Mouse (Mus musculus) MEL (cell line): ENCODE measurements at regions not wholly inside any gene's neighbourhood (a gene's known extent, or its start where the extent isn't known, plus 50 kb on each side); places are given as distances from the start of the nearest gene placed in this dataset.

Source experiments
- DNase-seq: peaks from one replicate; pipeline ENCODE4 v3.0.0; 2011; ENCODE audit warnings: low read depth, low spot score
- H3K27ac ChIP-seq: 2 replicates; pipeline ENCODE4 v1.5.1; 2012; ENCODE audit warnings: low read depth, mild to moderate bottlenecking, control low read depth, low read length, moderate library complexity; ENCODE audit not compliant: control insufficient read depth
- H3K27me3 ChIP-seq, 2 experiments: fragments of 150-350 bp in 1 of 2; sonication (generic) in 1 of 2; 2 replicates each; pipeline ENCODE4 v1.6.1; 2012; ENCODE audit warnings: low read length in 2 of 2, mild to moderate bottlenecking in 2 of 2, improper control_type of control experiment in 1 of 2, moderate library complexity in 1 of 2; ENCODE audit not compliant: insufficient read depth in 2 of 2, control insufficient read depth in 1 of 2
- H3K36me3 ChIP-seq, 2 experiments: 2 replicates each; pipeline ENCODE4 v1.6.1; 2012 to 2014; ENCODE audit warnings: low read length in 2 of 2, improper control_type of control experiment in 1 of 2, inconsistent platforms in 1 of 2, mild to moderate bottlenecking in 1 of 2; ENCODE audit not compliant: insufficient read depth in 2 of 2, control insufficient read depth in 1 of 2
- H3K4me1 ChIP-seq, 2 experiments: fragments of 150-350 bp in 1 of 2; sonication (generic) in 1 of 2; 2 replicates each; pipeline ENCODE4 v1.6.1; 2012; ENCODE audit warnings: low read length in 2 of 2, improper control_type of control experiment in 1 of 2, mild to moderate bottlenecking in 1 of 2; ENCODE audit not compliant: insufficient read depth in 2 of 2, control insufficient read depth in 1 of 2
- H3K4me3 ChIP-seq, 2 experiments: fragments of 150-350 bp in 1 of 2; sonication (generic) in 1 of 2; 2 replicates each; pipeline ENCODE4 v1.5.1; 2012; ENCODE audit warnings: low read depth in 2 of 2, low read length in 2 of 2, mild to moderate bottlenecking in 2 of 2, moderate library complexity in 2 of 2, control low read depth in 1 of 2, improper control_type of control experiment in 1 of 2; ENCODE audit not compliant: control insufficient read depth in 1 of 2, insufficient read depth in 1 of 2
- H3K79me2 ChIP-seq: 2 replicates; pipeline ENCODE4 v1.6.1; 2012; ENCODE audit warnings: mild to moderate bottlenecking, low read length, moderate library complexity; ENCODE audit not compliant: control insufficient read depth, poor library complexity, insufficient read depth
- H3K9ac ChIP-seq: 2 replicates; pipeline ENCODE4 v1.6.1; 2012; ENCODE audit warnings: low read depth, mild to moderate bottlenecking, control low read depth, low read length, moderate library complexity; ENCODE audit not compliant: control insufficient read depth, poor library complexity, severe bottlenecking
- H3K9me3 ChIP-seq: fragments of 150-350 bp; sonication (generic); replicated peaks from 2 replicates; pipeline ENCODE4 v1.6.1; 2012; ENCODE audit warnings: mild to moderate bottlenecking, low read length, improper control_type of control experiment, moderate library complexity; ENCODE audit not compliant: insufficient read depth
- BHLHE40 ChIP-seq: IDR thresholded peaks from 2 replicates; pipeline ENCODE4 v1.6.1; 2012; ENCODE audit warnings: low read depth, mild to moderate bottlenecking, inconsistent platforms, low read length, improper control_type of control experiment, borderline replicate concordance
- E2F4 ChIP-seq: IDR thresholded peaks from 2 replicates; pipeline ENCODE4 v1.6.1; 2011; ENCODE audit warnings: low read depth, low read length, improper control_type of control experiment, borderline replicate concordance
- ELF1 ChIP-seq: IDR thresholded peaks from 2 replicates; pipeline ENCODE4 v1.6.1; 2014; ENCODE audit warnings: low read depth, mild to moderate bottlenecking, inconsistent platforms, low read length, improper control_type of control experiment, moderate library complexity
- EP300 ChIP-seq, 2 experiments: IDR thresholded peaks; 2 replicates each; pipeline ENCODE4 v1.6.1; 2011; ENCODE audit warnings: improper control_type of control experiment in 2 of 2, low read length in 2 of 2, low read depth in 1 of 2, mild to moderate bottlenecking in 1 of 2
- GATA1 ChIP-seq: IDR thresholded peaks from 2 replicates; pipeline ENCODE4 v1.6.1; 2011; ENCODE audit warnings: low read depth, low read length, improper control_type of control experiment
- JUND ChIP-seq: IDR thresholded peaks from 2 replicates; pipeline ENCODE4 v1.6.1; 2011; ENCODE audit warnings: low read depth, mild to moderate bottlenecking, improper control_type of control experiment, low read length
- MEF2A ChIP-seq: IDR thresholded peaks from 2 replicates; pipeline ENCODE4 v1.6.1; 2014; ENCODE audit warnings: low read depth, mild to moderate bottlenecking, inconsistent platforms, low read length, improper control_type of control experiment; ENCODE audit not compliant: poor library complexity, insufficient replicate concordance, severe bottlenecking; ENCODE audit errors: extremely low read depth
- MXI1 ChIP-seq: IDR thresholded peaks from 2 replicates; pipeline ENCODE4 v1.6.1; 2011; ENCODE audit warnings: mild to moderate bottlenecking, low read depth, low read length, improper control_type of control experiment
- MYB ChIP-seq: IDR thresholded peaks from 2 replicates; pipeline ENCODE4 v1.6.1; 2011; ENCODE audit warnings: mild to moderate bottlenecking, low read depth, low read length, improper control_type of control experiment
- MYC ChIP-seq: IDR thresholded peaks from 2 replicates; pipeline ENCODE4 v1.6.1; 2011; ENCODE audit warnings: low read depth, mild to moderate bottlenecking, low read length, improper control_type of control experiment, moderate library complexity
- NRF1 ChIP-seq: IDR thresholded peaks from 2 replicates; pipeline ENCODE4 v1.6.1; 2014; ENCODE audit warnings: low read depth, mild to moderate bottlenecking, inconsistent platforms, low read length, improper control_type of control experiment, moderate library complexity; ENCODE audit not compliant: poor library complexity, insufficient read depth, severe bottlenecking
- POLR2AphosphoS2 ChIP-seq: IDR thresholded peaks from 2 replicates; pipeline ENCODE4 v1.6.1; 2011; ENCODE audit warnings: low read length, improper control_type of control experiment
- POLR2AphosphoS5 ChIP-seq: IDR thresholded peaks from 2 replicates; pipeline ENCODE4 v1.6.1; 2012; ENCODE audit warnings: low read depth, borderline replicate concordance, mild to moderate bottlenecking, inconsistent platforms, low read length, moderate library complexity, mixed read lengths
- RAD21 ChIP-seq: IDR thresholded peaks from 2 replicates; pipeline ENCODE4 v1.6.1; 2011; ENCODE audit warnings: mild to moderate bottlenecking, low read depth, low read length, improper control_type of control experiment
- SIN3A ChIP-seq: IDR thresholded peaks from 2 replicates; pipeline ENCODE4 v1.6.1; 2012; ENCODE audit warnings: low read length, improper control_type of control experiment, inconsistent platforms
- SMC3 ChIP-seq: IDR thresholded peaks from 2 replicates; pipeline ENCODE4 v1.6.1; 2011; ENCODE audit warnings: low read depth, low read length, improper control_type of control experiment
- TAL1 ChIP-seq: IDR thresholded peaks from 2 replicates; pipeline ENCODE4 v1.6.1; 2012; ENCODE audit warnings: mild to moderate bottlenecking, inconsistent platforms, low read length, moderate library complexity, mixed read lengths
- TCF12 ChIP-seq: IDR thresholded peaks from 2 replicates; pipeline ENCODE4 v1.6.1; 2014; ENCODE audit warnings: low read depth, mild to moderate bottlenecking, inconsistent platforms, low read length, improper control_type of control experiment, moderate library complexity
- UBTF ChIP-seq: IDR thresholded peaks from 2 replicates; pipeline ENCODE4 v1.6.1; 2012; ENCODE audit warnings: low read depth, mild to moderate bottlenecking, inconsistent platforms, low read length, improper control_type of control experiment, moderate library complexity, borderline replicate concordance; ENCODE audit not compliant: insufficient read depth
- USF1 ChIP-seq: IDR thresholded peaks from 2 replicates; pipeline ENCODE4 v1.6.1; 2014; ENCODE audit warnings: low read depth, mild to moderate bottlenecking, inconsistent platforms, low read length, improper control_type of control experiment, moderate library complexity
- USF2 ChIP-seq, 2 experiments: IDR thresholded peaks; 2 replicates each; pipeline ENCODE4 v1.6.1; 2011 to 2012; ENCODE audit warnings: improper control_type of control experiment in 2 of 2, low read length in 2 of 2, borderline replicate concordance in 1 of 2, inconsistent platforms in 1 of 2, low read depth in 1 of 2, mild to moderate bottlenecking in 1 of 2; ENCODE audit not compliant: insufficient read depth in 1 of 2
- ZC3H11A ChIP-seq: IDR thresholded peaks from 2 replicates; pipeline ENCODE4 v1.6.1; 2012; ENCODE audit warnings: low read depth, mild to moderate bottlenecking, inconsistent platforms, low read length, improper control_type of control experiment
- ZKSCAN1 ChIP-seq: IDR thresholded peaks from 2 replicates; pipeline ENCODE4 v1.6.1; 2012; ENCODE audit warnings: low read depth, mild to moderate bottlenecking, inconsistent platforms, low read length, improper control_type of control experiment, moderate library complexity
- ZNF384 ChIP-seq: IDR thresholded peaks from 2 replicates; pipeline ENCODE4 v1.6.1; 2012; ENCODE audit warnings: low read depth, mild to moderate bottlenecking, inconsistent platforms, low read length, improper control_type of control experiment

DNA sequence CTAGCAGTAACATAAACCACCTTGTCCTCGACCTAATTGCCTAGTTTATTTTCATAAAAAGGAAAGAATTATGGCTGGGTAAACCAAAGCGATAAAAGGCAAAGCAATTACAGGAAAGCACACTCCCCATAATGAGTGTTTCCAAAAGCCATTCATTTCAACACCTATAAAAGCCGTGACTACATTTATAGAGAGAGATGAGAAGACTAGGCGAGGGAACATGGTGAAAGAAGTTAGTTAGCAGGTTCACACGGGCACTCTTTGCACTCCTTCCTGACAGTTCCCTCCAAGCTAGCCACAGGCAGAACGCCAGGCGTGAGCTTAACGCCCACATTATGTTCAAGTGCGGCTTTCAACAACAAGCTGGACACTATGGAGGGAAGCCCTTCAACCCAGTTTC is 206.2 kb upstream of the Gnaz start:
- DNase-seq = no peak
- Histone ChIP-seq H3K9ac (no peak overlapping the region), H3K4me3 (no peak overlapping the region), H3K27me3 (no peaks in the 10 kb centered on the region), H3K27ac (no peak overlapping the region)
- TF ChIP-seq MYB (no peak), POLR2AphosphoS5 (no peak), SMC3 (no peak), SIN3A (no peak), TAL1 (no peak), NRF1 (no peak), USF2 (IDR thresholded peaks at IDR 0.05; ENCODE audit: borderline replicate concordance in 1 of 2, insufficient read depth in 1 of 2, low read depth in 1 of 2, low read length in 2 of 2) (no peak), E2F4 (no peak), EP300 (IDR thresholded peaks at IDR 0.05; ENCODE audit: low read depth in 1 of 2, low read length in 2 of 2) (no peak), BHLHE40 (no peak), GATA1 (no peak), ELF1 (no peak), JUND (no peak), MYC (no peak), ZNF384 (no peak), TCF12 (no peak), RAD21 (no peak), MXI1 (no peak), ZC3H11A (no peak)
- TF ChIP-seq, all 39 proteins: peak for 0
- no peaks in the 10 kb centered on the region for H3K9me3 ChIP-seq
- H3K4me1 ChIP-seq = no peaks in the 10 kb centered on the region
- H3K36me3 ChIP-seq = no peaks in the 10 kb centered on the region
- H3K79me2 ChIP-seq = no peaks in the 10 kb centered on the region

DNA sequence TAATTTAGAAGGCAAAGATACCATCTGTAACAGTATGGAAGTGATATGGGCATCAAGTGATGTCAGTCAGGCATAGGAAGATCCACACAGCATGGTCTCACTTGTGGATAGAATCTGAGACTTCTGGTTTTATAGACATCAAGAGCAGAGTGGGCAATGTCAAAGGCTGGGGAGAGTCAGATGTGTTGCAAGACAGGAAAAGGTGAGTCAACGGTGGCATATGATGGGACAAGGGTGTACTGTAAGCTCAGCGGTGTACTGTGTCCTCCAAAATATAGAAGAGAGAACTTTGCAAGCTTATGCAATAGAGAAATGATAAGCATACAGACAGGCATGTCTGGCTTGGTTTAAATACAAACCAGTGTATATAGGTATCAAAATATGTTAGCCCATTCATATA is 177.7 kb upstream of the Gnaz start:
- Histone ChIP-seq H3K27ac (no peak overlapping the region), H3K9ac (no peak overlapping the region), H3K36me3 (no peaks in the 10 kb centered on the region), H3K4me3 (no peak overlapping the region), H3K79me2 (no peaks in the 10 kb centered on the region), H3K9me3 (no peaks in the 10 kb centered on the region), H3K27me3 (no peaks in the 10 kb centered on the region), H3K4me1 (no peaks in the 10 kb centered on the region)
- no peak for TF ChIP-seq SMC3
- no peak for TF ChIP-seq NRF1
- TF ChIP-seq UBTF = no peak
- TF ChIP-seq USF1 = no peak
- TF ChIP-seq RAD21 = no peak
- no peak for TF ChIP-seq MEF2A
- no peak for TF ChIP-seq ZKSCAN1
- TF ChIP-seq POLR2AphosphoS2 = no peak
- DNase-seq = no peak
